Mouse (Mus musculus): ENCODE results near the gene Tmem100.

Gene Tmem100

GRCm38 (mm10) chr11:90066405-90067250 lies 36.5 kb downstream of the Tmem100 start:
- DNase-seq, result no peak

GRCm38 (mm10) chr11:90071747-90072146 lies 41.6 kb downstream of the Tmem100 start:
- DNase-seq, result no peak

DNA sequence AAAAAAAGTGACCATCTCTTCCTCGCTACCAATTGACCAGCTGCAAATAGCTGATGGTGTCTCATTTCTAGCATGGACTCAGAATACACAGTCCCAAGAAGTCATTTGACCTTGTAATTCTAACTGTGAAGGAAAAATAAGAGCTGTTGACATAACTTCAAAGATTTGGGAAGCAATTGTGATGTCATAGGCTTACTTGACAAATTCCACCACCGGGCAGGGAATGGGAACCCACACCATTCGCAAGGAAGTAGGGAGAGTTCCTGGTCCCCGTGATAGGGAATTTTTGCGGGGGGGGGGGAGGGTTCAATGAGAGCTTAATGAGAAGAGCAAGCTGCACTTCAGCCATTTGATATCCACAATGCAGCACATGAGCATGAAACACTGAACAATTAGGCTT lies 43.1 kb downstream of the Tmem100 start:
- DNase-seq, result no peak

GRCm38 (mm10) chr11:90076666-90077065 lies 46.5 kb downstream of the Tmem100 start:
- DNase-seq, result no peak

DNA sequence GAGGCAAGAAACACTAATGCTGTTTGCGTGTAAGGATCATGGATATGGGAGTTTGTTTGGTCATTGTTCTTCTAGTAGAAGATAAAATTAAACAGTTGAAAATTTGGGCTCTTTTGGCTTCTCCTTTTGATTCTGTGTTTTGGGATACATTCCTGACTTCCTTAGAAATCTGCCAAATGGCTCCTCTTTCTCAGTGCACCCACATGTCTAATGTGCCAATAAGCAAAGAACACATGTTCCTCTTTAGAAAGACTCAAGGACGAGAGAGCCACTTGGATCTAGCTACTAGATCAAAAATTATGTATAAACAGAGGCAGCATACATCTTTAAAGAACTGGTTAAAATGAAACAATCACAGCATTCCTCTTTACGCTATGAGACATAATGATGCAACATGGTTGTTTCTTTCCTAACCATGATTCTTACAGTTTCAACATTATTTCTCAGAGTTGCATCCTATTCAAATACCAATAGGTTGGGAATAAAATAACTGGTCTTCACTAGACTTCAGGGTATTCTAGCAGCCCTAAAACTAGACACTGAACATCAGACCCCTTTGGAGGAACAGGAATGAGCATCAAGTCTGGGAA lies 50.6 kb downstream of the Tmem100 start:
- no peak for DNase-seq

- DNase-seq, result no peak
Observed at GRCm38 (mm10) chr11:90081820-90082596, 51.9 kb downstream of the Tmem100 start.

DNA sequence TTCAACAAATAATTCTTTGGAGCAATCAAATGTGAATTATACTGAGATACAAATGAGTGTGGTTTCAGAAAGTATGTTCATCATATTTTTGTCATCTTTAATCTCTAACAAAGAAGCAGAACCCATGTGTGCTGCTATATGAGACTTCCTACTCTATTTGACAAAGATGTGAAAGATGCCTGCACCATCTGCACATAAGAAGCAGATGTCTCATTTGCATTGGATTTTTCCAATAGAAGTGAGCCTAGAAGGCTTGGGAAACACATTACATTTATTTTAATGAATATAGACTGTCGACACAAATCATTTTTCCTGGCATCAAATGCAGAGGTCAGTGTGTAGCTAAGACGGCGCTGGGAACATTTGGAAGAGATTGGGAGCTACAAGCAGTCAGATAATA lies 52.9 kb downstream of the Tmem100 start:
- DNase-seq, result no peak

DNA sequence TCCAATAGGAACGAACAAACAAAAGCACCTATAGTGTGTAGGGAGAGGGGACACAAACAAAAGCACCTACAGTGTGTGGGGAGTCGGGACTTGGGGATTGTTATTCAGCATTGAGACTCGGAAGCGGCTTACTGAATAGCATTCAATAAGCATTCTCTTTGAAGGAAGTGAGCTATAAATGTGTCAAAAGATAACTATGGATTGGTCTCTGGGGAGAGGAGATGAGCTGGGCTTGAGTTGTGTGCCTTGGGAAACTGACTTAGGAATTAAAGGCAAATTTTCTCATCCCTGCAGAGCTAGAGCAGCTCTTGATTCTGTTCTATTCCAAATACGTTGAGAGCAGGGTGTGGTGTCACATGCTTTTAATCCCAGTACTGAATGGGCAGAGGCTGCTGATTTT lies 54.0 kb downstream of the Tmem100 start:
- peak; percentile 4 for DNase-seq
